Mouse (Mus musculus) urinary bladder, postnatal 10 days (tissue): Measurements from ENCODE around the gene Hoxa10.

Source experiments
- DNase-seq: peaks from one replicate; pipeline ENCODE4 v3.0.0; 2022; ENCODE audit warnings: low spot score

Hoxa10 gene

DNA sequence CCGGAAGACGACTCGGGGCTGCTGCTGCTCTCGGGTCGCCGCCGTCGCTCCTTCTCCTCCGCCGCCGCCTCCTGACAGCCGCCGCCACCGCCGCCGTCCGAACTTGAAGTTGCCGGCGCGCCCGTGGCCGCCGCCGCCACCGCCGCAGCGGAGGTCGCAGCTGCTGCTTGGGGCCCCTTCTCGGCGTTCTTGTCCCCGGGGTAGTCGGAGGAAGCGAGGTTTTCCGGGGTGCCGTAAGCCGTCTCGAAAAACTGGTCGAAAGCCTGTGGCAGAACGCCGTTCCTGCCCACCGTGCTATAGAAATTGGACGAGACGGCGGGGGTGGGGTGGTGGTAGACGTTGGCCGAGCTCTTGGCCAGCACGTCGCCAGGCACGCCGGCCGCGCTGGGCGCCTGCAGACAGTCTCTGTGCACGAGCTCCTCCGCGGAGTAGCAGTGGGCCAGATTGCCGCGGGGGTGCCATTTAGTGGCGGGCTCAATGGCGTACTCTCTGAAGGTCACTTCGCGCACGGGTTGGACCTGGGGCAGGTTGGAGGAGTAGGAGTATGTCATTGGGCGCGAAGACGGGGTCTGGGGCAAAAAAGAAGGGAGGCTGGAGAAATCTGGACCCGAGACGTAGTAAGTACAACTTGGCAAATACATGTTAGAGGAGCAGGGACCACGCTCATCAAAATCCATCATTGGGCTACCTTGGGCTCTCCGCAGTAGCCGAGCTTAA is 4.5 kb upstream of the Hoxa10 start:
- peak; percentile 15 for DNase-seq

- peak; percentile 8 for DNase-seq
These were observed 3.9 kb upstream of the Hoxa10 start for GRCm38 (mm10) chr6:52244471-52245039.

GRCm38 (mm10) chr6:52243681-52244121 is 3.0 kb upstream of the Hoxa10 start:
- peak; percentile 10 for DNase-seq

DNA sequence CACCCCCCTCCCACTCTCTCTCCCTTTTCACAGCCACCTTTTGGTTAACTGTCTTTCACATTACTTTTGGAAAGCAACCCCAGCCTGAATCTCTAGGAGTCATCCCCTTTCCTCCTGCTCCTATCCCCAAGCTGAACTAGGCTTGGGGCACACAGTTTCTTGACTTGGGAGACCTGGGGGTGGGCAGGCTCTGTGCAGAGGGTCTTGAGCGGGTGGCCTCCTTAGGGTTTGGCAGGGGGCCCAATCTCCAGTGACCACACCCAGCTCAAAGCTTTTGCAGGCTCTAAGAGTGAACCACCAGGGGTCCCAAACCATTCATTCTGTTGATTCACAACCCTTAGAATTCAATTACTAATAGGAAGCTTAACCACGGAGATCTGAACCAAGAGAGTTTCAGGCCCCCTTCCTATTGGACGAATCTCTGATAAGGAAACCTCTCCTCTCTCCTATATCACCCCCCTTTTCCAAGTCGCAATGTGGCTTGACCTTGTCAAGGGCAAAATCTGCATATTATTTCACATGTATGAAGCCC is 2.2 kb upstream of the Hoxa10 start:
- DNase-seq = peak; percentile 8

DNA sequence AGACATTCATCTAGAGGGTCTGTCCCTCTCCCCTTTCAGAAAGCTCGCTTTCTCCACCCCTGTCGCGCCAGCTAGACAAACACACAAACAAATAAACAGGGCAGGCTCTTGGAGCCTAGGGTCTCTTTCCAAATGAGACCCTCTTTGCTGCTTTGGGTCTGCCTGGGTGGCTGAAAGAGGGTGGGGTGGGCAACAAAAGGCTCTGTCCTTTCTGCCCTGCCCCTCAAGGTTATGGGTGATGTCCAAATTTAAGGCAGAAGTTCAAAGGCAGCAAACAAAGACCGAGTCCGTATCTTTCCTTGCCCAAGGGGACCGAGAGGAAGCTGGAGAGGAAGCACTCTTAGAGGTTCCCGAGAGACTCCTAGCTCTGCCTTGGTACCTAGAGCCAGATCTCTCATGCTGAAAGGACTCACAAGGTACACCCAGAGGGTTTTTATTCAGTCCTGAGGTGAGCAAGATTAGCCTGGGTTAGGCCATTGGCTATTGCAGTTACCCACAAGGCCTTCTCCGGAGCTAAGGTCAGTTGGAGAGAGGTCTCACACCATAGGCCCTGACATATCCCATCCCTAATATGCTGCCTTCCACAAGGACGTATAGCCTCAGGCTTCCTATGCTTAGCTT is 457 bp upstream of the Hoxa10 start:
- peak; percentile 7 for DNase-seq

GRCm38 (mm10) chr6:52239625-52240388 is 847 bp downstream of the Hoxa10 start:
- peak; percentile 10 for DNase-seq

DNA sequence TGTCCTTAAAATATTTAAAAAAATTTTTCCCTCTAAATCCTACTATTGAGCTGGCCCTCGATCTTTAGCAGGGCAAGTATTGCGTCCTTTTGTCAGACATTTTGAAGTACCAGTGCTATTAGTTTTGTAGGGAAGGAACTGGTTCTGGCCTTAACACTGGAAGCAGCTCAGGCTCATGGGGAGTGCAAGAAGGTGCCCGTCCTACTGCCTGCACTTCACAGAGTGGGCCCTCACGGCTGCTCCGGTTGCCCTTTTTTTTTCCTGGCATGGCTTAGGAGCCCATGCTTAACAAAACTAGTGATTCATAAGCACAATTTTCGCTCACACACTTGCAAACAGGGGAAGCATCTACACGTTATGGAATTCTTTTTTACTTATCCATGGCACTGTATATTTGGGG is 1.7 kb downstream of the Hoxa10 start:
- peak; percentile 8 for DNase-seq

DNA sequence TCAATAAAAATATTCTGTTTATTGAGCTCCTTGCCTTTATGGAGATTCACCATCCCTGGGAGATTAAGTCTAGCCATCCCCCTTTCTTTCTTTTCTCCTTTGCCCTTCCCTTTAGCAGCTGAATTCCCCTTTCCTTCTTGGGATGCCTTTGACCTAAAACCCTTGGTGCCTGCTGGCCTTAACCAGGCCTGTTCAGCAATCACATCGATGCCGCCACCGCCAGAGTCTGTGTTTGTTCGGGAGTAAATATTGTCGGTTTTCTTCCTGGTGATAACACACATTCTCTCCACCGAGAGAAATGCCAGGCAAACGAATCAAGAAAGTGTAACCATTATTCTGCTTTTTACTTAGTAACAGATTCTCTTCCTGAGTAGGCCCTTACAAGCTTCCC is 2.5 kb downstream of the Hoxa10 start:
- DNase-seq = peak; percentile 5

DNA sequence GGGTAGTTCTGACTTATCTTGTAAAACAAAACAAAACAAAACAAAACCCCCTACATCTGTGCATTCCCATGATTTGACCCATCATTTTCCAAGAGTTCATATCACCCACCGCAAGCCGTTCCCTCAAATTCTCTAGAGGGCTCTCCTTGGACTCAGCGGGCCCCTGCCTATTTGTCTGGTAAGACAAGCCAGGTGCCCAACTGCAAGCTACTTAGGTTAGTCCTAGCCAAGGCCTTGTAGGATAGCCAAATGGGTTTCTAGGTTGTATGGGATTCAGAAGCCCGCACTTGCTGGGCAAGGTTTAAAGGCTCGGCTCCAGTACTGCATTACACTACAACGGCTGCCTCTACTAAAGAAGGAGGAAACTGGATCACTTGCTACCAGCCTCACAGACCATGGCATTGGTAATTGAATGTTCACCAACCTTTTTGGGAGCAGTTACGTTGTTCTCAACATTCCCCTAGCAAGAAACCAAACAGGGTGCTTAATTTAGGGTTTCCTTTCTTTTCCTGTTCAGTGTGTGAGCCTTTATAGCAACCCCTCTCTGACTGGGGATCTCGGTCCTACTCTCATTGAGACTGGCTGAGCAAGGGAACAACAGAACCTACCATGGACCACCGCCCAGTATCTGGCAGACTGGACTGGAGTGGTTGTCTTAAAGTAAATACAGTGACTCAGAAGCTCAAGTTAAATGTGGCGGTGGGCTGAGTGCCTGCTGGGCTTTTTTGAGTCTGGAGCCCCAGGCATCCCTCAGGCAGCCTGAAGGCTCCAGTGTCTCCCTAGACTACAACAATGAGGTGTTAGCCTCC is 3.1 kb downstream of the Hoxa10 start:
- DNase-seq = peak; percentile 7

- no peak for DNase-seq
These were observed 3.8 kb downstream of the Hoxa10 start for GRCm38 (mm10) chr6:52236806-52237205.

- no peak for DNase-seq
These were observed 4.8 kb downstream of the Hoxa10 start for GRCm38 (mm10) chr6:52235866-52236265.

DNA sequence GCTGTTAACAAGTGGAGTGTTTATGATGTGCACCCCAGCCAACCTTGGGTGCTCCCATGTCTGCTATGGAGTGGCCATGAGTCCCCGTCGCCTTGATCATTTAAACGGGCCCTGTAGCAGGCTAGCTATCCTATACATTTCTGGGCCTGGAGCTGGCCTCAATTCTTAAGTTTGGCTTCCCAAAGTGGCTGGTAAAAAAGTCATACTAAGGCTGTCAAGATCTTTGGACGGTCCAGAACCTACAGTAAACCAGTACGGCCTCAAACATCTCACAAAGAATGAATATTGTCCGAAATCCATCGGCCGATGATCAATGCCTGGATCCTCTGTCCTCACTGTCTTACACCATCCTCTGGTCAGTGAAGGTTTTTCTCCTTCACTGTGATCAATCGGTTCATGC is 5.4 kb downstream of the Hoxa10 start:
- no peak for DNase-seq

DNA sequence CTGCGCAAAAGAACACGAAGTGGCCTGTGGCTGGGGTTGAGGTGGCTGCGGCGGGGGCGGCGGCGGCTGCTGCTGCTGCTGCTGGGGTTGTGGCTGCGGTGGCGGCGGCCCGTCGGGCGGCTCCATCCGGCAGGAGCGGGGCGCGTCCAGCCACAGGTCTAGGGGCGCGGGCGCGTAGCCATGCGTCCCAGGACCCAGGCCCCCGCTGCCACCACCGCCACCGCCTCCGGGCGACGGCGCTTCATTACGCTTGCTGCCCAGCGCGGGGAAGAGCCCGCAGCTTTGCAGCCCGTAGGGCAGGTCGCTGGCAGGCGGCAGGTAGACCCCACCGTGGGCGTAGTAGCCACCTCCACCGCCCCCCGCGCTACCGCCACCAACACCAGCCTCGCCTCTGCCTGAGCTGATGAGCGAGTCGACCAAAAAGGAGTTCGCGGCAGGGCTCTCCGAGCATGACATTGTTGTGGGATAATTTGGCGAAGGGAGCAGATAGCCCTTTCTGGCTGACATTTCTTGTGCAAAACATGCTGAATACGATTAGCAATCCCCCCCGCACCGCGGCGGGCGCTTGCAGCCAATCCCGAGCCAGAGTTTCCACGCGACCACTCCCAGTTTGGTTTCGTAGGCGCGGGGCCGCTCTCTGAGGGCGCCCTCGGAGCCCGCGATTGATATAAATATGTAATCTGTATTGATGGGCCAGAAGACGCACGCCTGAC is 6.1 kb downstream of the Hoxa10 start:
- peak; percentile 31 for DNase-seq

DNA sequence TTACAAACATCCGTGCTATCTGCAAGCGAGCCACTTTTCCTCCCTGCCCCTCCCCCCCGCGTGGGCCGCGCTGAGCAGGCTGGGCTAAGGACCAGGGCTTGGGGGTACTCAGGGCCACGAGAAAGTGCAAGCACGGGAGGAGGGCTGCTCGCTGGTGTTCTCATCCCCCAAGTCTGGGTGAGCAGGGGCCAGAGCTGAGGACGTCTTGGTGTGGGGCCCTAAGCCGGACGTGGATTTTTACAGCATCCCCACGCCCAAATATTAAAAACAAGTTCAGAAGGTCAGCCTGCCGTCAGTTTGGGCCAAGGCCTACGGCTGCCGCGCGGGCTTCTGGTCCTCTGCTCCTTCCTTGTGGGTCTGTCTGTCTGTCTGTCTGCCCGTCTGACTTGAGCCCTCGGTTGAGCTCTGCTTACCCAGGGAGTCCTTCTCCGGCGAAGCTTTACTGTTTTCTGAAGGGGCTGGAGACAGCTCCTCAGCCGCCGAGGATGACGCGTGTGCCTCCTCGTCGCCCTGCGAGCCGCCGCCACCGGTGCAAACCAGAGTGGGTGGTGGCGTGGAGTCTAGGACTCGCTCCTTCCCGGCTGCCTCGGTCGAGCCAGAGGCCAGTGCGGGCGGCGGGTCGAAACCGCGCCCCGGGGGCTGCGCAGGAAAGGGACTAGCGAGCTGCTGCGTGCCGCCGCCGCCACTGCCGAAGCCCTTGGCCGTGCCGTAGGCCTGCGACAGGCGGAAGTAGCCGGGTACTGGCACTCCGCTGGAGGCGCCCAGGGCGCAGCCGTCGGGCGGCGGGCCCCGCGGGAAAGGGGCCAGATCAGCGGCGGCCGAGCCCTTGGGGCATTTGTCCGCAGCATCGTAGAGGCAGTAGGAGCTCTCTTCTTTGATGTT is 6.9 kb downstream of the Hoxa10 start:
- DNase-seq = peak; percentile 62

- peak; percentile 9 for DNase-seq
These were observed 7.6 kb downstream of the Hoxa10 start for GRCm38 (mm10) chr6:52232984-52233545.

- DNase-seq = peak; percentile 13
These were observed 8.1 kb downstream of the Hoxa10 start for GRCm38 (mm10) chr6:52232568-52232965.

DNA sequence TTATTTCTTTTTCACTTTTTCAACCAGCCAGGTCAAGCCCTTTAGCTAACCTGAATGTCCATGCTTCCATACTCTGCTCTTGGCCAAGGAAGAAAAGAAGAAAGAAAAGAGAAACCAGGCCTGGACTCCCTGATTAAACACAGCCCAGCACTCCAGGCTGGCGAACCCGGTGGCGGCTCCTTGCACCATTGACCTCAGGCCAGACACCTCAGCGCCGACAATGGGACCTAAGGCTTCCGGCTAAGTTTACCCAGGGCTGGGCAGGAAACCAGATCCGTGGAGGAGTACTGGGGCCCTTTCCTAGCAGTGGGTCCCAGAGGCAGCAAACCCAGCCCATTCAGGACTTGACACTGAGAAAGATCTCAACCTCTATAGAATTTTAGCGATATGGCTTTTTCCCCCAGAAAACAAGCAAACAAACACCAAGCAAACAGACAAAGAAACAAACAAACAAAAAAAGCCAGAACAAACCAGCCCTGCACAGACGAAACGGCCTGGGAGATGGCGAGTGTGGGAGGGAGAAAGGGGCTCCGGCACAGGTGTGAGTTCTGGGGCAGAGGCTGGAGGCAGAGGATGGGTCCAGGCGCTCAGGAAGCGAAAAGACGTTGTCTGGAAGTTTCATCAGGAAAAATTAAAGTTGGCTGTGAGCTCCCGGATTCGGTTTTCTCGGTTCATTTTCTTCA is 8.6 kb downstream of the Hoxa10 start:
- no peak for DNase-seq

DNA sequence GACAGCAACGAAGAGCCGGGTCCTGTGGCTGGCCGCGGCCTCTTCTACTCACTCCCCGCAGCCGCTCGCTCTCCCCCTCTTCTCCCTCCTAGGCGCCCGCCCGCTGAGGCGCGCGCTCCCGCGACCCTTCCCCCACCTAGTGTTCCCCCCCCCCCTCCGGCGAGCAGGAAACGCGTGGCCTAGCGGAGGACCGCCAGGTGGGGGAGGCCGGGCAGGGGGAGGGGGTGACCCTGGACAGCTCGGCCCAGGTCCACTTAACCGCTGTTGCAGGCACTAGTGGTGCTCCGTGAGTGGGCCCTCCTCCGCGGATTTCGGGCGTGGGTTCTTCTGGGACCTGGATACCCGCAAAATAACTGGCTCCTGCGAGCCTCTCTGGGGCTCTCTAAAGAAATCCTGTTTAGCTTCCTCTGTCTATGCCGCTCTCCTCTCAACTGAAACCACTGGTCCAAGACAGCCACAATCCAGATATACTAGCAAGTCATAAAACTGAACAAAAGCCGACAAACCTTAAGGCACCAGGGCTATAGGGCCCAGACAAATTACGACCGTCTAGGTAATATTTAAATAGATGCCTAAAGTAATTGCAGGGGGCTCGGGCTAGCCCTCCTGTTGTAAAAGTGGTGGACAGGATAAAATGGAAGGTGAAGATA is 10.0 kb downstream of the Hoxa10 start, which contains the start of gene Hoxa9:
Gene Hoxa9, minus strand, starts transcription at position 574 of the 650 bp plus-strand sequence.
- no peak for DNase-seq
